Mouse (Mus musculus) spleen, adult 2 months (tissue): Measurements from ENCODE around the gene Fam199x.

Source experiments
- CTCF ChIP-seq: fragments of 200-500 bp; IDR thresholded peaks from 2 replicates; pipeline ENCODE4 v1.5.1; 2011; ENCODE audit warnings: mild to moderate bottlenecking, inconsistent platforms; ENCODE audit not compliant: insufficient read depth, insufficient read length, insufficient replicate concordance; ENCODE audit errors: extremely low read depth
- POLR2A ChIP-seq: fragments of 200-500 bp; IDR thresholded peaks from 2 replicates; pipeline ENCODE4 v1.6.1; 2011; ENCODE audit warnings: low read depth, low read length, inconsistent platforms

DNA sequence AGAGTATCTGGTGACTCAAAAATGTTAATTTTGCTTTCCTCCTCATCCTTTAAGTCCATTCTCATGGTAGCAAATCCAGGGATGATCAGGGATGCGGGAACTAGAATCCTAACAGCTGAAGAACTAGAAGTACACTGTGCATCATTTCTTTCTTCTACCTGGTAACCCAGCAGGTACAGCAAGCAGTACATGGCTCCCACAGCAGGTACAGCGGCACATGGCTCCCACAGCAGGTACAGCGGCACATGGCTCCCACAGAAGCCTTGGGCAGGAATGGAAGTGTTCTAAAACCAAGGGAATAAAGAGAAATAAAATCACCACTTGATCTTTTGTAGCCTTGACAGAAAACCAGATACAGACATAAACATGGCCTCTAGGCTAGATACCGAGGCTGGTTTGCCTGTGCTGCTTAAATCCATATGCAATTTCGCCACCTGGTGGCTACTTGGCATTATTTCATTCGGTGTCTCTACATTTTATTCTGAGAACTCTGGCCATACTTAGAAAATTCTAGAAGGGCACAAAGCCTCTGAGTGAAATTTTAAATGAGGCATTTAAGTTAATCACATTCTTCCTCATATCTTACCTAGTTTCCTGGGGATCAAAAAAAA lies 34.2 kb upstream of the Fam199x start:
- TF ChIP-seq POLR2A (no peak), CTCF (peak; percentile 29; the same call in 1 of the 2 replicates)
